Mouse (Mus musculus) liver, postnatal 0 days (tissue): ENCODE data around the gene Esrrb. TPM values are rescaled to one million over a fixed set of nuclear protein-coding genes. Genes with fewer than 3 reads are reported as not detected.
A peak's percentile ranks its signal among the peaks of the same experiment; 100 is the strongest.

Experiments
- ATAC-seq: fragments of 200-750 bp; cut with Nextera tagmentation; 2 replicates; pipeline ENCODE4 v1.8.0; 2017; ENCODE audit warnings: mild to moderate bottlenecking, moderate library complexity
- DNase-seq: peaks from one replicate; pipeline ENCODE4 v3.0.0-alpha.2; 2016
- H3K27ac ChIP-seq: fragments of 300-500 bp; sonication (generic); 2 replicates; pipeline ENCODE4 v1.5.1; 2014; ENCODE audit warnings: antibody characterized with exemption, moderate library complexity, mild to moderate bottlenecking, low read depth
- H3K27me3 ChIP-seq: fragments of 300-500 bp; sonication (generic); 2 replicates; pipeline ENCODE4 v1.6.1; 2014; ENCODE audit warnings: low read length, control low read depth, mixed read lengths; ENCODE audit not compliant: insufficient read depth
- H3K36me3 ChIP-seq: fragments of 300-500 bp; sonication (generic); replicated peaks from 2 replicates; pipeline ENCODE4 v1.6.1; 2014; ENCODE audit warnings: mild to moderate bottlenecking, control low read depth, low read length, moderate library complexity, mixed read lengths; ENCODE audit not compliant: insufficient read depth
- H3K4me1 ChIP-seq: fragments of 300-500 bp; sonication (generic); 2 replicates; pipeline ENCODE4 v1.6.1; 2014; ENCODE audit warnings: antibody characterized with exemption, mild to moderate bottlenecking, control low read depth; ENCODE audit not compliant: insufficient read depth
- H3K4me2 ChIP-seq: fragments of 300-500 bp; sonication (generic); 2 replicates; pipeline ENCODE4 v1.6.1; 2014; ENCODE audit warnings: low read depth, mild to moderate bottlenecking, low read length, moderate library complexity, mixed read lengths
- H3K4me3 ChIP-seq: fragments of 300-500 bp; sonication (generic); 2 replicates; pipeline ENCODE4 v1.5.1; 2014; ENCODE audit warnings: low read depth, low read length
- H3K9ac ChIP-seq: fragments of 300-500 bp; sonication (generic); replicated peaks from 2 replicates; pipeline ENCODE4 v1.6.1; 2014; ENCODE audit warnings: mild to moderate bottlenecking, moderate library complexity
- H3K9me3 ChIP-seq: fragments of 300-500 bp; sonication (generic); 2 replicates; pipeline ENCODE4 v1.6.1; 2016; ENCODE audit warnings: mild to moderate bottlenecking, control low read depth, low read length, mixed read lengths
- CTCF ChIP-seq: sonication (generic); IDR thresholded peaks from 2 replicates; pipeline ENCODE4 v1.5.1; 2016; ENCODE audit warnings: antibody characterized with exemption, low read depth
- EP300 ChIP-seq: IDR thresholded peaks from 2 replicates; pipeline ENCODE4 v1.6.1; 2016; ENCODE audit warnings: antibody characterized with exemption, low read depth, mild to moderate bottlenecking
- WGBS: fragments of 180-500 bp; shearing (Covaris S2); extraction: QIAGEN DNeasy Blood & Tissue Kit; methylation state at CpG from one replicate; pipeline ENCODE4 v1.1.7; 2014; ENCODE audit not compliant: insufficient replicate concordance; 5-methylcytosine and 5-hydroxymethylcytosine counted together
- polyA plus RNA-seq: library from polyadenylated mRNA; unstranded; fragments of >200 nt; fragmentation: Nextera tagmentation; extraction: Ambion mirVana; gene quantifications from 2 replicates; pipeline ENCODE4 v1.2.1, GENCODE M21; 2015

Esrrb gene
- polyA plus RNA-seq: 0.09 and 0.13 TPM in 2 replicates

GRCm38 (mm10) chr12:86360696-86361631, at the start of gene Esrrb:
Gene Esrrb, plus strand, starts transcription at chr12:86361117.
- no peak within 1 kb of the TSS for H3K4me2 ChIP-seq
- H3K4me1 ChIP-seq: no peaks in the 10 kb centered on the region
- H3K27me3 ChIP-seq: peaks cover 9% of the 10 kb centered on the region; the same call in 1 of the 2 replicates
- no peaks in the 10 kb centered on the region for H3K36me3 ChIP-seq
- DNase-seq (no peak), ATAC-seq (no peak)
- H3K27ac ChIP-seq: no peak within 1 kb of the TSS
- no peak within 1 kb of the TSS for H3K4me3 ChIP-seq
- WGBS: 29% methylated on average over 22 of the region's 22 CpGs
- no peaks in the 10 kb centered on the region for H3K9me3 ChIP-seq
- no peak for TF ChIP-seq EP300
- TF ChIP-seq CTCF: no peak
- H3K9ac ChIP-seq: no peak within 1 kb of the TSS

GRCm38 (mm10) chr12:86320629-86321028, 40.3 kb upstream of the Esrrb start:
- H3K4me3 ChIP-seq: no peak overlapping the region
- 0 out of 2 replicates have a peak, but pooled peaks cover 2% of the 10 kb centered on the region for H3K4me1 ChIP-seq
- H3K36me3 ChIP-seq: no peaks in the 10 kb centered on the region
- TF ChIP-seq CTCF (no peak), EP300 (no peak)
- WGBS: 34% methylated on average over 12 of the region's 12 CpGs
- no peaks in the 10 kb centered on the region for H3K27me3 ChIP-seq
- DNase-seq (no peak), ATAC-seq (peak; percentile 44; the same call in 1 of the 2 replicates)
- peak overlapping the region; percentile 48 for H3K4me2 ChIP-seq
- H3K9me3 ChIP-seq: no peaks in the 10 kb centered on the region
- no peak overlapping the region for H3K9ac ChIP-seq
- H3K27ac ChIP-seq: no peak overlapping the region

GRCm38 (mm10) chr12:86324297-86324696, 36.6 kb upstream of the Esrrb start:
- no peaks in the 10 kb centered on the region for H3K27me3 ChIP-seq
- H3K9ac ChIP-seq: no peak overlapping the region
- no peaks in the 10 kb centered on the region for H3K36me3 ChIP-seq
- DNase-seq: no peak
- H3K4me1 ChIP-seq: 0 out of 2 replicates have a peak, but pooled peaks cover 2% of the 10 kb centered on the region
- WGBS: 21% methylated on average over 3 of the region's 3 CpGs
- no peak overlapping the region for H3K27ac ChIP-seq
- no peak overlapping the region for H3K4me3 ChIP-seq
- H3K9me3 ChIP-seq: no peaks in the 10 kb centered on the region
- H3K4me2 ChIP-seq: no peak overlapping the region
- peak; percentile 61 for ATAC-seq
- TF ChIP-seq EP300: no peak
- no peak for TF ChIP-seq CTCF

- ATAC-seq (no peak), DNase-seq (no peak)
- H3K4me3 ChIP-seq: no peak overlapping the region
- no peak overlapping the region for H3K9ac ChIP-seq
- no peak overlapping the region for H3K27ac ChIP-seq
- H3K27me3 ChIP-seq: no peaks in the 10 kb centered on the region
- no peaks in the 10 kb centered on the region for H3K36me3 ChIP-seq
- WGBS: 51% methylated on average over 4 of the region's 4 CpGs
- no peaks in the 10 kb centered on the region for H3K4me1 ChIP-seq
- no peaks in the 10 kb centered on the region for H3K9me3 ChIP-seq
- no peak overlapping the region for H3K4me2 ChIP-seq
- TF ChIP-seq CTCF (no peak), EP300 (no peak)
Measured at GRCm38 (mm10) chr12:86329813-86330212, 31.1 kb upstream of the Esrrb start.

- no peak overlapping the region for H3K9ac ChIP-seq
- no peak overlapping the region for H3K27ac ChIP-seq
- no peak overlapping the region for H3K4me2 ChIP-seq
- no peaks in the 10 kb centered on the region for H3K9me3 ChIP-seq
- no peak for DNase-seq
- no peak for ATAC-seq
- no peaks in the 10 kb centered on the region for H3K36me3 ChIP-seq
- no peaks in the 10 kb centered on the region for H3K27me3 ChIP-seq
- H3K4me3 ChIP-seq: no peak overlapping the region
- WGBS: 81% methylated on average over 9 of the region's 9 CpGs
- no peaks in the 10 kb centered on the region for H3K4me1 ChIP-seq
- TF ChIP-seq EP300 (no peak), CTCF (no peak)
Measured at GRCm38 (mm10) chr12:86330684-86331083, 30.2 kb upstream of the Esrrb start.

- Histone ChIP-seq H3K4me2 (no peak overlapping the region), H3K4me1 (no peaks in the 10 kb centered on the region), H3K4me3 (no peak overlapping the region), H3K9me3 (no peaks in the 10 kb centered on the region), H3K36me3 (no peaks in the 10 kb centered on the region), H3K9ac (no peak overlapping the region), H3K27me3 (no peaks in the 10 kb centered on the region), H3K27ac (no peak overlapping the region)
- ATAC-seq: no peak
- WGBS: 82% methylated on average over 10 of the region's 10 CpGs
- DNase-seq: no peak
- TF ChIP-seq EP300 (no peak), CTCF (no peak)
Measured at GRCm38 (mm10) chr12:86331248-86331647, 29.7 kb upstream of the Esrrb start.
